Mouse (Mus musculus) embryonic fibroblast, embryonic 13.5 days (primary cell): ENCODE measurements at regions not wholly inside any gene's neighbourhood (a gene's known extent, or its start where the extent isn't known, plus 50 kb on each side); places are given as distances from the start of the nearest gene placed in this dataset.

ENCODE experiments used
- CTCF ChIP-seq: IDR thresholded peaks from 2 replicates; pipeline ENCODE4 v1.5.1; 2011; ENCODE audit warnings: mild to moderate bottlenecking, control low read depth, low read length, moderate library complexity, borderline replicate concordance; ENCODE audit not compliant: insufficient read depth
- POLR2A ChIP-seq: IDR thresholded peaks from 2 replicates; pipeline ENCODE4 v1.6.1; 2011; ENCODE audit warnings: low read depth, mild to moderate bottlenecking, control low read depth, low read length, moderate library complexity

- TF ChIP-seq POLR2A (no peak), CTCF (no peak)
Observed at GRCm38 (mm10) chr8:34610186-34610585, 498.6 kb upstream of the Gm10131 start.
